ENCODE assay signal across 8 mouse cellular contexts in genomic region chr8:70409455-70409871, GRCm38 (mm10). TPM values are rescaled to one million over a fixed set of nuclear protein-coding genes. Genes with fewer than 3 reads are reported as not detected.
DNase-seq lines count a peak whose midpoint lies in the region; ATAC-seq and TF ChIP-seq lines count a peak whose summit lies in the region.

No protein-coding gene starts in this region.

- H3K27ac ChIP-seq in kidney, postnatal 0 days, result peak overlapping the region; percentile 19; the same call in 1 of the 2 replicates
- peak overlapping the region; percentile 47; the same call in 1 of the 2 replicates for H3K27ac ChIP-seq in heart, embryonic 10.5 days
- H3K27ac ChIP-seq in intestine, embryonic 16.5 days (ENCODE audit: low read length), result peak overlapping the region; percentile 92
- H3K27ac ChIP-seq in liver, embryonic 12.5 days, result no peak overlapping the region

- no peaks in the 10 kb centered on the region for H3K36me3 ChIP-seq in kidney, postnatal 0 days (ENCODE audit: insufficient read depth, low read length)
- H3K36me3 ChIP-seq in heart, embryonic 10.5 days, result peaks cover 5% of the 10 kb centered on the region
- no peaks in the 10 kb centered on the region for H3K36me3 ChIP-seq in intestine, embryonic 16.5 days (ENCODE audit: control insufficient read depth, insufficient read depth, low read length)
- peaks cover 8% of the 10 kb centered on the region; the same call in 1 of the 2 replicates for H3K36me3 ChIP-seq in liver, embryonic 12.5 days

- no peak overlapping the region for H3K9ac ChIP-seq in kidney, postnatal 0 days (ENCODE audit: low read depth, low read length)
- H3K9ac ChIP-seq in intestine, embryonic 16.5 days (ENCODE audit: low read depth, low read length), result peak overlapping the region; percentile 58
- H3K9ac ChIP-seq in liver, embryonic 12.5 days, result no peak overlapping the region

- no peak for ATAC-seq in kidney, postnatal 0 days (replicated peaks; ENCODE audit: low FRiP score, low read depth)
- peak; percentile 8; the same call in 1 of the 2 replicates for ATAC-seq in intestine, embryonic 16.5 days
- ATAC-seq in erythroblast, adult 5-6 weeks (replicated peaks; ENCODE audit: low FRiP score, poor library complexity, severe bottlenecking), result no peak
- ATAC-seq in liver, embryonic 12.5 days, result no peak

- 41% methylated on average over 9 of the region's 9 CpGs for WGBS in kidney, postnatal 0 days
- 67% methylated on average over 9 of the region's 9 CpGs for WGBS in heart, embryonic 10.5 days
- 20% methylated on average over 9 of the region's 9 CpGs for WGBS in intestine, embryonic 16.5 days
- WGBS in liver, embryonic 12.5 days (ENCODE audit: insufficient replicate concordance), result 60% methylated on average over 9 of the region's 9 CpGs

- no peaks in the 10 kb centered on the region for H3K27me3 ChIP-seq in kidney, postnatal 0 days (ENCODE audit: insufficient read depth, low read length)
- no peaks in the 10 kb centered on the region for H3K27me3 ChIP-seq in heart, embryonic 10.5 days (ENCODE audit: insufficient read depth, poor library complexity, severe bottlenecking)
- no peaks in the 10 kb centered on the region for H3K27me3 ChIP-seq in intestine, embryonic 16.5 days (replicated peaks; ENCODE audit: control insufficient read depth, insufficient read depth, low read length)
- no peaks in the 10 kb centered on the region for H3K27me3 ChIP-seq in liver, embryonic 12.5 days (replicated peaks)

- no peaks in the 10 kb centered on the region for H3K9me3 ChIP-seq in kidney, postnatal 0 days (replicated peaks; ENCODE audit: low read length)
- H3K9me3 ChIP-seq in heart, embryonic 10.5 days, result no peaks in the 10 kb centered on the region
- no peaks in the 10 kb centered on the region for H3K9me3 ChIP-seq in intestine, embryonic 16.5 days (ENCODE audit: control insufficient read depth, low read length)
- H3K9me3 ChIP-seq in liver, embryonic 12.5 days (replicated peaks), result no peaks in the 10 kb centered on the region; the same call in 1 of the 2 replicates

- H3K4me1 ChIP-seq in kidney, postnatal 0 days (replicated peaks; ENCODE audit: insufficient read depth, low read length), result no peaks in the 10 kb centered on the region; the same call in none of the 2 replicates
- H3K4me1 ChIP-seq in heart, embryonic 10.5 days, result peaks cover 48% of the 10 kb centered on the region
- H3K4me1 ChIP-seq in intestine, embryonic 16.5 days (ENCODE audit: control insufficient read depth, insufficient read depth, low read length), result peaks cover 53% of the 10 kb centered on the region
- peaks cover 74% of the 10 kb centered on the region for H3K4me1 ChIP-seq in liver, embryonic 12.5 days

- no peak overlapping the region for H3K4me2 ChIP-seq in kidney, postnatal 0 days (ENCODE audit: low read length)
- H3K4me2 ChIP-seq in intestine, embryonic 16.5 days (ENCODE audit: low read depth, low read length), result peak overlapping the region; percentile 21
- H3K4me2 ChIP-seq in liver, embryonic 12.5 days, result no peak overlapping the region

- TF ChIP-seq CTCF in kidney, postnatal 0 days (IDR thresholded peaks at IDR 0.05; ENCODE audit: low read depth), result no peak

- no peak overlapping the region for H3K4me3 ChIP-seq in kidney, postnatal 0 days (replicated peaks; ENCODE audit: low read depth, low read length)
- no peak overlapping the region for H3K4me3 ChIP-seq in heart, embryonic 10.5 days
- no peak overlapping the region for H3K4me3 ChIP-seq in intestine, embryonic 16.5 days (ENCODE audit: low read length)
- H3K4me3 ChIP-seq in liver, embryonic 12.5 days, result no peak overlapping the region

- DNase-seq in kidney, postnatal 0 days (ENCODE audit: low spot score), result no peak
- no peak for DNase-seq in kidney, adult 8-10 months
- no peak for DNase-seq in heart, embryonic 10.5 days (ENCODE audit: low spot score)
- DNase-seq in lung, postnatal 25 days (ENCODE audit: low spot score), result peak; percentile 52
- DNase-seq in embryo, embryonic 9.5 days (ENCODE audit: extremely low spot score), result no peak

RNA-seq across cellular contexts. Expression of gene Crtc1, which starts 29.9 kb away (rescaled TPM):
- 13.6 and 14.6 TPM in 2 replicates for polyA plus RNA-seq in kidney, postnatal 0 days (2015; fragmentation: Nextera tagmentation; extraction: Ambion mirVana)
- 13.0 and 15.8 TPM in 2 replicates for polyA plus RNA-seq in heart, embryonic 10.5 days (2016; fragmentation: Nextera tagmentation; extraction: Ambion mirVana)
- 12.9 and 16.4 TPM in 2 replicates for polyA plus RNA-seq in intestine, embryonic 16.5 days (2015; fragmentation: Nextera tagmentation; extraction: Ambion mirVana)
- 4.2 and 4.4 TPM in 2 replicates for total RNA-seq in erythroblast, adult 5-6 weeks (2015; ENCODE audit: low replicate concordance)
- 1.7 and 2.0 TPM in 2 replicates for total RNA-seq in erythroblast, adult 5-6 weeks (2017; ENCODE audit: low replicate concordance)
- 6.6 and 6.9 TPM in 2 replicates for polyA plus RNA-seq in liver, embryonic 12.5 days (2016; fragmentation: Nextera tagmentation; extraction: Ambion mirVana)

RNA-seq across cellular contexts. Expression of gene Comp, which starts 36.1 kb away (rescaled TPM):
- 0.24 and 0.28 TPM in 2 replicates for polyA plus RNA-seq in kidney, postnatal 0 days (2015; fragmentation: Nextera tagmentation; extraction: Ambion mirVana)
- 0.43 and 1.2 TPM in 2 replicates for polyA plus RNA-seq in heart, embryonic 10.5 days (2016; fragmentation: Nextera tagmentation; extraction: Ambion mirVana)
- 0.39 and 0.51 TPM in 2 replicates for polyA plus RNA-seq in intestine, embryonic 16.5 days (2015; fragmentation: Nextera tagmentation; extraction: Ambion mirVana)
- not detected in 2 replicates for total RNA-seq in erythroblast, adult 5-6 weeks (2015; ENCODE audit: low replicate concordance)
- total RNA-seq in erythroblast, adult 5-6 weeks (2017; ENCODE audit: low replicate concordance), result 0.43 TPM in 1 of 2 replicates, not detected in the other
- polyA plus RNA-seq in liver, embryonic 12.5 days (2016; fragmentation: Nextera tagmentation; extraction: Ambion mirVana), result 0.27 and 0.63 TPM in 2 replicates

RNA-seq across cellular contexts. Expression of gene Upf1, which starts 56.4 kb away (rescaled TPM):
- polyA plus RNA-seq in kidney, postnatal 0 days (2015; fragmentation: Nextera tagmentation; extraction: Ambion mirVana), result 11.6 and 12.5 TPM in 2 replicates
- polyA plus RNA-seq in heart, embryonic 10.5 days (2016; fragmentation: Nextera tagmentation; extraction: Ambion mirVana), result 14.5 and 19.8 TPM in 2 replicates
- polyA plus RNA-seq in intestine, embryonic 16.5 days (2015; fragmentation: Nextera tagmentation; extraction: Ambion mirVana), result 6.8 and 7.4 TPM in 2 replicates
- total RNA-seq in erythroblast, adult 5-6 weeks (2015; ENCODE audit: low replicate concordance), result 7.1 and 9.2 TPM in 2 replicates
- 20.9 and 21.5 TPM in 2 replicates for total RNA-seq in erythroblast, adult 5-6 weeks (2017; ENCODE audit: low replicate concordance)
- polyA plus RNA-seq in liver, embryonic 12.5 days (2016; fragmentation: Nextera tagmentation; extraction: Ambion mirVana), result 30.4 and 30.5 TPM in 2 replicates
